Mouse (Mus musculus) intestine, embryonic 16.5 days (tissue): ENCODE measurements around the gene Iqck. TPM values are rescaled to one million over a fixed set of nuclear protein-coding genes. Genes with fewer than 3 reads are reported as not detected.

ENCODE experiments used
- ATAC-seq: fragments of 200-750 bp; cut with Nextera tagmentation; 2 replicates; pipeline ENCODE4 v1.8.0; 2017; ENCODE audit warnings: moderate TSS enrichment, moderate library complexity
- H3K27ac ChIP-seq: fragments of 300-500 bp; sonication (generic); 2 replicates; pipeline ENCODE4 v1.5.1; 2014; ENCODE audit warnings: mild to moderate bottlenecking, low read length
- H3K27me3 ChIP-seq: fragments of 300-500 bp; sonication (generic); replicated peaks from 2 replicates; pipeline ENCODE4 v1.6.1; 2014; ENCODE audit warnings: low read length, control low read depth, mixed read lengths; ENCODE audit not compliant: control insufficient read depth, insufficient read depth
- H3K36me3 ChIP-seq: fragments of 300-500 bp; sonication (generic); 2 replicates; pipeline ENCODE4 v1.6.1; 2014; ENCODE audit warnings: low read length, control low read depth; ENCODE audit not compliant: control insufficient read depth, insufficient read depth
- H3K4me1 ChIP-seq: fragments of 300-500 bp; sonication (generic); 2 replicates; pipeline ENCODE4 v1.6.1; 2014; ENCODE audit warnings: low read length, control low read depth, mixed read lengths; ENCODE audit not compliant: control insufficient read depth, insufficient read depth
- H3K4me2 ChIP-seq: fragments of 300-500 bp; sonication (generic); 2 replicates; pipeline ENCODE4 v1.6.1; 2014; ENCODE audit warnings: low read depth, low read length, control low read depth
- H3K4me3 ChIP-seq: fragments of 300-500 bp; sonication (generic); 2 replicates; pipeline ENCODE4 v1.5.1; 2014; ENCODE audit warnings: mild to moderate bottlenecking, low read length
- H3K9ac ChIP-seq: fragments of 300-500 bp; sonication (generic); 2 replicates; pipeline ENCODE4 v1.6.1; 2014; ENCODE audit warnings: low read depth, low read length
- H3K9me3 ChIP-seq: fragments of 300-500 bp; sonication (generic); 2 replicates; pipeline ENCODE4 v1.6.1; 2016; ENCODE audit warnings: low read length, control low read depth; ENCODE audit not compliant: control insufficient read depth
- WGBS: fragments of 180-500 bp; shearing (Covaris S2); extraction: QIAGEN DNeasy Blood & Tissue Kit; methylation state at CpG from one replicate; pipeline ENCODE4 v1.1.7; 2014; 5-methylcytosine and 5-hydroxymethylcytosine counted together
- polyA plus RNA-seq: library from polyadenylated mRNA; unstranded; fragments of >200 nt; fragmentation: Nextera tagmentation; extraction: Ambion mirVana; gene quantifications from 2 replicates; pipeline ENCODE4 v1.2.1, GENCODE M21; 2015

Iqck gene
- polyA plus RNA-seq, 1 experiment from 2014 or later: 1.7 TPM

GRCm38 (mm10) chr7:118879466-118880029, 24.0 kb downstream of the Iqck start:
- Histone ChIP-seq H3K9ac (no peak overlapping the region), H3K36me3 (no peaks in the 10 kb centered on the region), H3K9me3 (no peaks in the 10 kb centered on the region; the same call in 1 of the 2 replicates), H3K27ac (no peak overlapping the region), H3K4me1 (no peaks in the 10 kb centered on the region), H3K4me2 (no peak overlapping the region), H3K27me3 (no peaks in the 10 kb centered on the region), H3K4me3 (no peak overlapping the region)
- no peak for ATAC-seq
- WGBS: 81% methylated on average over 3 of the region's 3 CpGs

DNA sequence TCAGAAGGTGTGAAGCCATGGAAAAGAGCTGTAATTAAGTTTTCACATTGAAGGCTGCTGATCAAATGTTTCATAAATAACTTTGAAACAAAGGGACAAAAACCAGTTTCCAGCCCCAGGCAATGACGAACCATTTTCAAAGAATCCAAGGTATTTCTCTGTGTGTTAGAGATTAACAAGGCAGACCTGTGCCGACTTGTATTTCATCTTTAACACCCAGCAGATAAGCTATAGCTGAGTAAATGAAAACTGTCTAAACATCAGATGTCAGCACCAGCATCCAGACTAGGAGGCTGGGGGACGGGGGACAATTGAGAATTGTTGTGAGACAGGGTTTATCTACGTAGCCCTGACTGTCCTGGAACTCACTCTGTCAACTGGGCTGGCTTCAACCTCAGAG, 28.4 kb downstream of the Iqck start:
- no peak overlapping the region for H3K4me2 ChIP-seq
- 59% methylated on average over 4 of the region's 4 CpGs for WGBS
- ATAC-seq: no peak
- H3K36me3 ChIP-seq: no peaks in the 10 kb centered on the region
- H3K9me3 ChIP-seq: no peaks in the 10 kb centered on the region
- no peak overlapping the region for H3K9ac ChIP-seq
- H3K4me1 ChIP-seq: no peaks in the 10 kb centered on the region; the same call in 1 of the 2 replicates
- H3K27ac ChIP-seq: no peak overlapping the region
- H3K27me3 ChIP-seq: no peaks in the 10 kb centered on the region
- no peak overlapping the region for H3K4me3 ChIP-seq

- no peaks in the 10 kb centered on the region for H3K27me3 ChIP-seq
- peaks cover 2% of the 10 kb centered on the region; the same call in 1 of the 2 replicates for H3K4me1 ChIP-seq
- H3K27ac ChIP-seq: no peak overlapping the region
- no peaks in the 10 kb centered on the region for H3K36me3 ChIP-seq
- no peak overlapping the region for H3K4me2 ChIP-seq
- ATAC-seq: no peak
- H3K9ac ChIP-seq: no peak overlapping the region
- WGBS: 78% methylated on average over 4 of the region's 4 CpGs
- H3K4me3 ChIP-seq: no peak overlapping the region
- H3K9me3 ChIP-seq: no peaks in the 10 kb centered on the region
Measured at GRCm38 (mm10) chr7:118884969-118885368, 29.4 kb downstream of the Iqck start.

DNA sequence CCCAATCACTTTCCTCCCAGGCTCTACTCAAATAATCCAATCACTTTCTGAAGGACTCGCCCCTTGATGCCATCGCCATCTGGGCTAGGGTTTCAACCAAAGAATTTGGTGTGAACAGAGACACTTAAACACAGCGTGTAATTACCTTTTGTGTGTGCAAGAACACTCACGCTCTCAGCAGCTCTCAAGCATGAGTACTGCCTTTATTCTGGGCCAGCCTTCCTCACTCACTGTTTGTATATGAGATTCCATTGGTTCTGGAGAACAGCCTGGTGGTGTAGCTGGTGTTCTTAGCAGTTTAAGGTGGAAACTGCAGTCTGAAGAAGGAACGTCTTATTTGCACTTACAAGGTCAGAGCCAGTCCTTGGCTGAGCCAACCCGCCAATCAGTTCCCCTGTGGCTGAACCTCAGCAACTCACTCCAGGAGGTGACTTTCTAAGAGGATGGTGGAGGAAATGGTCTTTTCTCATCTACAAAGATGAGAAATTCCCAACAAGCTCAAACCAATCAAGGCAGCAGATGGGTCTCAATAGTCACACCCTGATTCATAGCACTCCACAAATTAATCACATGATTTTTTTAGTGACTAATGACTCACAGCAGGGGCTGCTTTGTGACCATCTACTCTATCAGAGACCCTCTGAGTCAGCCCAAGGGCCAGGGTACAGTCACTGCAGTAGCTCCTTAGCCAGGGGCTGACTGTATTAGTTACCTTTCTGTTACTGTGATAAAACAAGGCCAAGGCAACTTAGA, 31.9 kb downstream of the Iqck start:
- no peak for ATAC-seq
- no peak overlapping the region for H3K4me3 ChIP-seq

GRCm38 (mm10) chr7:118889046-118889680, 33.6 kb downstream of the Iqck start:
- Histone ChIP-seq H3K4me2 (no peak overlapping the region), H3K4me1 (peaks cover 2% of the 10 kb centered on the region; the same call in 1 of the 2 replicates), H3K36me3 (no peaks in the 10 kb centered on the region), H3K4me3 (no peak overlapping the region), H3K27me3 (no peaks in the 10 kb centered on the region), H3K9me3 (no peaks in the 10 kb centered on the region), H3K9ac (no peak overlapping the region), H3K27ac (peak overlapping the region; percentile 7; the same call in 1 of the 2 replicates)
- WGBS: 10% methylated on average over 3 of the region's 3 CpGs
- ATAC-seq: no peak

More for the DNA sequence above, 31.9 kb downstream of the Iqck start:
- Histone ChIP-seq H3K27ac (no peak overlapping the region), H3K9me3 (no peaks in the 10 kb centered on the region), H3K4me2 (no peak overlapping the region), H3K9ac (no peak overlapping the region), H3K27me3 (no peaks in the 10 kb centered on the region), H3K36me3 (no peaks in the 10 kb centered on the region), H3K4me1 (peaks cover 2% of the 10 kb centered on the region; the same call in 1 of the 2 replicates)
- 52% methylated on average over 6 of the region's 6 CpGs for WGBS

GRCm38 (mm10) chr7:118895469-118896450, 40.2 kb downstream of the Iqck start:
- H3K9ac ChIP-seq: no peak overlapping the region
- H3K4me1 ChIP-seq: no peaks in the 10 kb centered on the region
- no peak overlapping the region for H3K4me3 ChIP-seq
- WGBS: 60% methylated on average over 10 of the region's 10 CpGs
- H3K27ac ChIP-seq: no peak overlapping the region
- no peaks in the 10 kb centered on the region for H3K9me3 ChIP-seq
- no peaks in the 10 kb centered on the region for H3K27me3 ChIP-seq
- ATAC-seq: no peak
- H3K36me3 ChIP-seq: no peaks in the 10 kb centered on the region
- no peak overlapping the region for H3K4me2 ChIP-seq

GRCm38 (mm10) chr7:118898063-118898462, 42.5 kb downstream of the Iqck start:
- H3K27ac ChIP-seq: no peak overlapping the region
- ATAC-seq: no peak
- no peaks in the 10 kb centered on the region for H3K36me3 ChIP-seq
- H3K9me3 ChIP-seq: no peaks in the 10 kb centered on the region
- H3K27me3 ChIP-seq: no peaks in the 10 kb centered on the region
- no peak overlapping the region for H3K4me3 ChIP-seq
- H3K4me1 ChIP-seq: no peaks in the 10 kb centered on the region
- H3K9ac ChIP-seq: no peak overlapping the region
- no peak overlapping the region for H3K4me2 ChIP-seq

DNA sequence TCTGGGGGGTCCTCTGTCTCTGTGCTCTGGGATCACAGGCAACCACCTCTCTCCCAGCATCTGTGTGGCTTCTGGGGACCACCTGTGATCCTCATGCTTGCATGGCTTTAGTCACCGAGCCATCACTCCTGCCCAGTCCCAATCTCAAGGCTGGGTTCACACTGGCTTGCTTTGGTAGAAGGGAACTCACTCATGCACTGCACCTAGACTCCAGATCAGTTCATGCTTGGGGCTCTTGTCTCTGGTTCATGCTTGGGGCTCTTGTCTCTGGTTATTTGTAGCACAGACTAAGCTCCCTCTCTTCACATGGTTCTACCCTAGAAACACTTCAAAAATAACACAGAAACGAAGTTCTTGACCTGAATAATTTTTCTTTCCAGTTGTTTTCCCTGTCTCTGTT, 44.5 kb downstream of the Iqck start:
- no peak for ATAC-seq
- no peak overlapping the region for H3K4me2 ChIP-seq
- H3K27ac ChIP-seq: no peak overlapping the region
- no peak overlapping the region for H3K9ac ChIP-seq
- no peak overlapping the region for H3K4me3 ChIP-seq
- WGBS: 71% methylated on average over 2 of the region's 2 CpGs
- 0 out of 2 replicates have a peak, but pooled peaks cover 3% of the 10 kb centered on the region for H3K4me1 ChIP-seq
- no peaks in the 10 kb centered on the region for H3K27me3 ChIP-seq
- H3K36me3 ChIP-seq: no peaks in the 10 kb centered on the region
- H3K9me3 ChIP-seq: no peaks in the 10 kb centered on the region

GRCm38 (mm10) chr7:118902944-118903343, 47.4 kb downstream of the Iqck start:
- peak; percentile 70 for ATAC-seq

More at GRCm38 (mm10) chr7:118902944-118903343, 47.4 kb downstream of the Iqck start:
- Histone ChIP-seq H3K4me2 (peak overlapping the region; percentile 23), H3K4me1 (0 out of 2 replicates have a peak, but pooled peaks cover 3% of the 10 kb centered on the region), H3K9me3 (no peaks in the 10 kb centered on the region), H3K36me3 (no peaks in the 10 kb centered on the region), H3K9ac (no peak overlapping the region), H3K27ac (no peak overlapping the region), H3K4me3 (no peak overlapping the region), H3K27me3 (no peaks in the 10 kb centered on the region)
- WGBS: 35% methylated on average over 13 of the region's 13 CpGs
